Comparison of ENCODE assay signal across 28 mouse cellular contexts in the genomic region with DNA sequence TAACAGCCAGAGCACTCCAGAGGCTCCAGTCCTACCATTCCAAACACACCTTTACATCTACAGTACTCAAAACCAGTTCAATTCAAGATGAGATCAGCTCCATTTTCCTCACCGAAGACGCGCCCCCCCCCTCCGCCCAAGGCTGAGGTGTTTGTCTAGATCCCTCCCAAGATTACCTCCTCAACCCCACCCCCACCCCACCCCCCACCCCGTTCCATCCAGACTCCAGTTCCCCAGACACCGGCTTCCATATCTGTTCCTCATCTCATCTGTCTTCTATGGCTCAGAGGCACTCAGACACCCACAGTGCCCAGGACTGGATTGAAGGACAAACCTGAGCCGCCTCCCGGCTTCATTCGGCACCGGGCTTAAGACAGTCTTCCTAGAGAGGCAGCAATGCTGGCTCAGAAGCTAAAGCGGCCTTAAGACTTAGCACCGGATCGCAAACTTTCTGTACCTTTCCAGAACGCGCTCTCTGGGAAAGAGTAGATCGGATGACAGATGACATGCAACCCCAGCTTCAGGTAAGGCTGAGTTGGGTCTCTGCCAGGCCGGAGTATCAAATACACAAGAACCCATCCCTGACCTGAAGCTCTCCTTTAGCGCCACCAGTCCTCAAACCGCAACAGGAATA. TPM values are rescaled to one million over a fixed set of nuclear protein-coding genes. Genes with fewer than 3 reads are reported as not detected.
A peak's percentile ranks its signal among the peaks of the same experiment; 100 is the strongest.
DNase-seq lines count a peak whose midpoint lies in the region; ATAC-seq lines count a peak whose summit lies in the region.
"Had no signal": no experiment of that assay in that cellular context is flagged by ENCODE, and none has a peak within 500 bp of the region (broad histone marks: within the 10 kb centered on the region; RNA-seq: fewer than 3 reads in every experiment).

No protein-coding gene starts in this region.

- no peak overlapping the region for H3K27ac ChIP-seq in hindbrain, embryonic 10.5 days
- H3K27ac ChIP-seq in hindbrain, embryonic 12.5 days: no peak overlapping the region
- H3K27ac ChIP-seq in embryonic facial prominence, embryonic 10.5 days (replicated peaks): no peak overlapping the region
- H3K27ac ChIP-seq in limb, embryonic 10.5 days: no peak overlapping the region
- H3K27ac ChIP-seq: hindbrain, embryonic 15.5 days; layer of hippocampus, adult 2 months; liver, embryonic 14.5 days; macrophage; midbrain, embryonic 15.5 days had no signal

- peaks cover 20% of the 10 kb centered on the region for H3K4me1 ChIP-seq in hindbrain, embryonic 10.5 days (replicated peaks)
- H3K4me1 ChIP-seq in hindbrain, embryonic 12.5 days: peaks cover 12% of the 10 kb centered on the region
- peaks cover 44% of the 10 kb centered on the region for H3K4me1 ChIP-seq in embryonic facial prominence, embryonic 10.5 days
- H3K4me1 ChIP-seq in limb, embryonic 10.5 days: peaks cover 39% of the 10 kb centered on the region

- no peaks in the 10 kb centered on the region for H3K36me3 ChIP-seq in hindbrain, embryonic 10.5 days
- H3K36me3 ChIP-seq in hindbrain, embryonic 12.5 days: no peaks in the 10 kb centered on the region
- no peaks in the 10 kb centered on the region for H3K36me3 ChIP-seq in embryonic facial prominence, embryonic 10.5 days (replicated peaks)
- no peaks in the 10 kb centered on the region for H3K36me3 ChIP-seq in limb, embryonic 10.5 days
- H3K36me3 ChIP-seq: hindbrain, embryonic 15.5 days; midbrain, embryonic 15.5 days had no signal

- H3K9me3 ChIP-seq in hindbrain, embryonic 10.5 days: peaks cover 3% of the 10 kb centered on the region; the same call in 1 of the 2 replicates
- H3K9me3 ChIP-seq in hindbrain, embryonic 12.5 days (replicated peaks): no peaks in the 10 kb centered on the region
- peaks cover 5% of the 10 kb centered on the region for H3K9me3 ChIP-seq in embryonic facial prominence, embryonic 10.5 days
- no peaks in the 10 kb centered on the region for H3K9me3 ChIP-seq in limb, embryonic 10.5 days (replicated peaks)
- H3K9me3 ChIP-seq: midbrain, embryonic 15.5 days had no signal

- WGBS in hindbrain, embryonic 10.5 days: 2% methylated on average over 19 of the region's 19 CpGs
- 2% methylated on average over 19 of the region's 19 CpGs for WGBS in hindbrain, embryonic 12.5 days
- 2% methylated on average over 19 of the region's 19 CpGs for WGBS in embryonic facial prominence, embryonic 10.5 days
- WGBS in limb, embryonic 10.5 days: 2% methylated on average over 18 of the region's 19 CpGs

- no peak for ATAC-seq in hindbrain, embryonic 12.5 days (ENCODE audit: low FRiP score)
- ATAC-seq: inflammation-experienced regulatory T-cells, adult 6 months; midbrain, embryonic 15.5 days had no signal

- H3K4me2 ChIP-seq in hindbrain, embryonic 12.5 days (replicated peaks): no peak overlapping the region
- H3K4me2 ChIP-seq: hindbrain, embryonic 15.5 days; midbrain, embryonic 15.5 days had no signal

- peak; percentile 40 for DNase-seq in embryo, embryonic 10.5 days (ENCODE audit: low spot score)
- no peak for DNase-seq in embryo, embryonic 10 days (ENCODE audit: low spot score)
- DNase-seq in hindbrain, embryonic 10.5 days (ENCODE audit: low spot score): peak; percentile 25
- peak; percentile 36 for DNase-seq in embryonic facial prominence, embryonic 10.5 days (ENCODE audit: low spot score)
- DNase-seq in limb, embryonic 10.5 days (ENCODE audit: low spot score): peak; percentile 47
- DNase-seq in left cerebral cortex, postnatal 4 days: no peak
- DNase-seq in cerebellum, postnatal 25 days: no peak
- DNase-seq: adrenal gland, postnatal 10 days; cerebellum, adult 11-12 months; cerebellum, adult 9-11 months; gastrocnemius, postnatal 10 days; heart, postnatal 36 days; kidney, adult 2 months; kidney, postnatal 36 days; liver; lung, adult 2 months; lung, postnatal 10 days; thymus, adult 2 months; thymus, postnatal 36 days had no signal

- intact Hi-C loops in left cerebral cortex, postnatal 4 days (cut with DNase I): loop anchor here (10.0 kb wide), 2 partner anchors 1096 to 1746 kb away; no protein-coding TSS in a partner anchor

- H3K27me3 ChIP-seq in hindbrain, embryonic 10.5 days (ENCODE audit: insufficient read depth, poor library complexity, severe bottlenecking): peaks cover 100% of the 10 kb centered on the region
- H3K27me3 ChIP-seq in hindbrain, embryonic 12.5 days: peaks cover 100% of the 10 kb centered on the region
- H3K27me3 ChIP-seq in embryonic facial prominence, embryonic 10.5 days (replicated peaks; ENCODE audit: low read depth, poor library complexity, severe bottlenecking): peaks cover 100% of the 10 kb centered on the region
- peaks cover 100% of the 10 kb centered on the region for H3K27me3 ChIP-seq in limb, embryonic 10.5 days (ENCODE audit: low read depth, poor library complexity, severe bottlenecking)
- H3K27me3 ChIP-seq: CH12.LX had no signal

- no peak overlapping the region for H3K4me3 ChIP-seq in hindbrain, embryonic 10.5 days
- no peak overlapping the region for H3K4me3 ChIP-seq in hindbrain, embryonic 12.5 days
- H3K4me3 ChIP-seq in embryonic facial prominence, embryonic 10.5 days: no peak overlapping the region
- H3K4me3 ChIP-seq in limb, embryonic 10.5 days: no peak overlapping the region
- H3K4me3 ChIP-seq: hindbrain, embryonic 15.5 days; layer of hippocampus, adult 2 months; midbrain, embryonic 15.5 days had no signal

- no peak overlapping the region for H3K9ac ChIP-seq in hindbrain, embryonic 12.5 days
- H3K9ac ChIP-seq: hindbrain, embryonic 15.5 days; liver, embryonic 14.5 days; midbrain, embryonic 15.5 days had no signal

RNA-seq across cellular contexts. Expression of a gene that starts 2.7 kb away (rescaled TPM):
- polyA plus RNA-seq in hindbrain, embryonic 10.5 days (2016; fragmentation: Nextera tagmentation; extraction: Ambion mirVana): 6.7 and 13.8 TPM in 2 replicates
- polyA plus RNA-seq in hindbrain, embryonic 12.5 days (2016; fragmentation: Nextera tagmentation; extraction: Ambion mirVana): 20.5 and 21.1 TPM in 2 replicates
- 8.3 and 8.5 TPM in 2 replicates for polyA plus RNA-seq in embryonic facial prominence, embryonic 10.5 days (2016; fragmentation: Nextera tagmentation; extraction: Ambion mirVana)
- polyA plus RNA-seq in limb, embryonic 10.5 days (2016; fragmentation: Nextera tagmentation; extraction: Ambion mirVana): 6.7 and 6.9 TPM in 2 replicates
- under 1 TPM; 0.32 to 0.66 TPM for total RNA-seq in left cerebral cortex, postnatal 4 days (2021)
- total RNA-seq: CH12.LX; megakaryocyte-erythroid progenitor cell, adult 5-6 weeks had no signal
- polyA plus RNA-seq: inflammation-experienced regulatory T-cells, adult 6 months had no signal

Comparison
In these comparisons a context has a peak if more than half of its experiments do, and no peak if none do; other contexts are left out.
1. DNase-seq: peak in embryo, embryonic 10.5 days (single experiment), hindbrain, embryonic 10.5 days (single experiment), embryonic facial prominence, embryonic 10.5 days (single experiment) and limb, embryonic 10.5 days (single experiment); none in embryo, embryonic 10 days (single experiment), left cerebral cortex, postnatal 4 days (single experiment) and cerebellum, postnatal 25 days (0 of 2).